Mouse (Mus musculus): ENCODE measurements around the gene Aldh1b1. TPM values are rescaled to one million over a fixed set of nuclear protein-coding genes. Genes with fewer than 3 reads are reported as not detected.

The Aldh1b1 gene
- polyA plus RNA-seq, 1 experiment from 2014 or later: 25.7 TPM

DNA sequence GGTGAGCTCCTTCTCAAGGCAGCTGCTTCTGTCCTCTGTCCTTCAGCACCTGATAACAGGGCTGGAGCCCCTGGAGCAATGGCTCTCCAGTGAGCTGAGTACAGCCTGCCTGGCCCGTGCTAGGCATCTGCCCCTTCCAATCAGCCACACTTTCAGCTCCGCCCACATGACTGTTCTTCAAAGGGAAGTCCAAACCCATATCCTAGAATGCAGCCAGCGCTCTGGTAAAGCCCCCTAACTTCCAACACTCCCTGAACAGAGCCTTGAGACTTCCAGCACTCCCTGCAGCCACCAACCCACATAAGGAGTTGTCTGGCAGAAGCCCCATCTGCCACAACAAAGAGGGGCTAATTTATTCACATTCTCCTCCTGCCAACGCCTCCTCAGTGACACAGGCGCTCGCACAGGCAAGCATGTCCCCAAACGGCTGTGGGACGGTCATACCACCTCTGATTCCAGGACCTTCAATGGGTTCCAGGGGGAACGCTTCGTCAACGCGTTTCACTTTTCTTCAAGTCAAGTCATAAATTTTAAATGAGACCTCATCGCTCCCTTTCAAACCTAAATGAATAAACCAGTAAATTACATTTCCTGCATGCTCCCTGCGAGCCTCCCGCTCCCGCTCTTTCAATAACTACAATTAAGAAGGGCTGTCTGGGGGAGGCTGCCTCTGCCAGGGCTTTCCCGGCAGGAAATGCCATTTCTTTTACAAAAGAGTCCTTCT, 20.5 kb downstream of the Aldh1b1 start:
- Histone ChIP-seq H3K27ac (replicated peaks) (peak overlapping the region; percentile 99), H3K36me3 (peaks cover 24% of the 10 kb centered on the region), H3K27me3 (no peaks in the 10 kb centered on the region), H3K4me2 (replicated peaks) (peak overlapping the region; percentile 39), H3K4me1 (peaks cover 89% of the 10 kb centered on the region), H3K9ac (replicated peaks) (peak overlapping the region; percentile 27), H3K9me3 (no peaks in the 10 kb centered on the region), H3K4me3 (peak overlapping the region; percentile 15)
- peak; percentile 84 for ATAC-seq (replicated peaks)
- WGBS: under 1% methylated on average over 17 of the region's 17 CpGs

DNA sequence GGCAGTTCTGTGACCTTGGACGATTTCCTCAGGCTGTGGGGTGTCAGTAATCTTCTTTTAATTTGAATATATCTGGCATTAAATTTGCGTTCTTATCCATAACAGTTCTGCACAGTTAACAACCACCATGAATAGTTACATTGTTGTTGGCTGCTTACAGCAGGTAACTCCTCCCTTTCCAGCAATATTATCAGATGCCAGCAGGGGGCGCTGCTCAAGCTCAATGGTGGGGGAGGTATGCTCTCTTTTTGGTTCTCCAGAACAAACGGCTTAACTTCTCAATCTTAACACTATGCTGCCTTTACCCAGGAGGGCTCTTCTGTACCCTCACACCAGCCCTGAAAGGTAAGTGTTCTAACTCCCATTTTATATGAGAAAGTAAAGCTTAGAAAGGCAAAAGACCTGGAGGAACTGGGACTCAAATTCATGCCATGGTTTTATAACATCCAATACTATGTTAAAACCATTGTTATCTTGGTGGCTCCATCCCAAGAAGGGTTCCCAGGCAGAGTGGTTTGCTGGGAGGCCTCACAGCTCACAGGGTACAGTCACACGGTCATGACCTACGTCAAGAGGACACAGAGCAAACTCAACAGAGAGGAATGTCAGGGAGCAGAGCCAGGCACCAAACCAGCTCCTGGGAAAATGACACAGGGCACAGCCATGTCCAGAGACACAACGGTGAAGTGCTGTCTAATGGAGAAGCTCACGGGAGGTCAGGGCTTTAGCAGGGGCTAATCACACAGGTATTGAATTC, 21.4 kb downstream of the Aldh1b1 start:
- no peaks in the 10 kb centered on the region for H3K9me3 ChIP-seq
- H3K27me3 ChIP-seq: no peaks in the 10 kb centered on the region
- H3K9ac ChIP-seq (replicated peaks): peak overlapping the region; percentile 25
- peaks cover 97% of the 10 kb centered on the region for H3K4me1 ChIP-seq
- 35% methylated on average over 8 of the region's 8 CpGs for WGBS
- peak overlapping the region; percentile 39 for H3K4me2 ChIP-seq (replicated peaks)
- peak overlapping the region; percentile 99 for H3K27ac ChIP-seq (replicated peaks)
- peaks cover 16% of the 10 kb centered on the region for H3K36me3 ChIP-seq
- peak overlapping the region; percentile 15 for H3K4me3 ChIP-seq
- ATAC-seq (replicated peaks): no peak

DNA sequence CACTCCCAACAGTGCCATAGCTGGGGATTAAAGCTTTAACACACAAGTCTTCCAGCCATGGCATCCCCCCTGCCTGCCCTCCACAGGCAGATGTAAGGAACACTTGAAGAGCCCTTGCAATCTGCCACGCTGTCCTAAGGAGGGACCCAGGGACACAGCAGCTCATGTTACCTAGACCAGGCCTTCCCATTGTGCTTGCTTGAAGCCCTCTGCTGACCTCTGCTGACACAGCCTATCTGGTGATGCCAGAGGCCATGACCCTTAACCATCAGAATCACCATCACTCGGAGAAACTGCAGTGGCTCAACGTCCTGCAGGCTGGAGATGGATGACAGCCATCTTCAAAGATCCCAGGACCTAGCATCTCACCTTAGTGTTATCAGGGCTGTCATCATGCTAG, 23.2 kb downstream of the Aldh1b1 start:
- Histone ChIP-seq H3K36me3 (peaks cover 13% of the 10 kb centered on the region; the same call in 1 of the 2 replicates), H3K4me3 (no peak overlapping the region), H3K27ac (replicated peaks) (peak overlapping the region; percentile 99), H3K4me2 (replicated peaks) (0 out of 2 replicates have a peak overlapping the region, but pooled peaks have one; percentile 5), H3K27me3 (no peaks in the 10 kb centered on the region), H3K9me3 (no peaks in the 10 kb centered on the region), H3K9ac (replicated peaks) (no peak overlapping the region), H3K4me1 (peaks cover 88% of the 10 kb centered on the region)
- no peak for ATAC-seq (replicated peaks)
- WGBS: 58% methylated on average over 3 of the region's 3 CpGs

DNA sequence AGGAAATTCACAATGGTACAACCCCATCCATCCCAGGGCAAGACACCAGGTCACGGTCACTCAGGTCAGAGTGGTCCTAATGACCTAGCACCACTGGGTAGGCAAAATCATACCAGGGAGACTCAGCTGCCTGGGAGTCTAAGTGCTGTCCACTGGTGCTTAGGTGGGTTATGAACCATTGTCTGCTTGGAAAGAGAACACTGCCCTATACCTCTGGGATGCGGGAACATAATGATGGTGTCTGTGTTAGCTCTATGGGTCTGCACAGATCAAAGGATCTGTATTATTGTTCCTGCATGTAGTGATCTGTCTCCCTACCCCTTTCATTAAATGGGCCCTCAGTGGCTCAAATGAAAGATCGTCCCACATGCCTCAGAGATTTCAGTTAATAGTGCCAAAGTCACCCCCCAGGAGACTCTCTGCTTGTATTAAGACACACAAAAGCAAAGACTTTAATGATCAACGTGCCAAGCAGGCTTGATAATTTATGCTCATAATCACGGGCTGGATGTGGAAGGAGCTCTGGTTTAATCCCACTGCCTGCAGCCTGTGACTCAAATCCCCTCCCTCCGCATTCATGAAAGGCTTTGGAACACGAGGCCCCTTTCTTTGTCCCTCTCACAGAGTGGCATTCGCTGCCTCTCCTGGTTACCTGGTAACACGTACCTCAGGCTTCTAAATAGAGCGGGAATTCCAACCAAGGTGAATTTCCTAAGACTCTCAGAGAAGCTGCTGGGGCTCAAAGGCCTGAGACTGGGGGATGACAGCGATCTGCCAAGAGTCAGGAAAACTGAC, 24.2 kb downstream of the Aldh1b1 start:
- H3K4me1 ChIP-seq: peaks cover 87% of the 10 kb centered on the region
- WGBS: 6% methylated on average over 11 of the region's 11 CpGs
- peak overlapping the region; percentile 68 for H3K4me2 ChIP-seq (replicated peaks)
- H3K27ac ChIP-seq (replicated peaks): peak overlapping the region; percentile 99
- peak; percentile 33; the same call in 1 of the 2 replicates for ATAC-seq (replicated peaks)
- peak overlapping the region; percentile 87 for H3K4me3 ChIP-seq
- peaks cover 13% of the 10 kb centered on the region; the same call in 1 of the 2 replicates for H3K36me3 ChIP-seq
- no peaks in the 10 kb centered on the region for H3K9me3 ChIP-seq
- H3K27me3 ChIP-seq: no peaks in the 10 kb centered on the region
- peak overlapping the region; percentile 95 for H3K9ac ChIP-seq (replicated peaks)

DNA sequence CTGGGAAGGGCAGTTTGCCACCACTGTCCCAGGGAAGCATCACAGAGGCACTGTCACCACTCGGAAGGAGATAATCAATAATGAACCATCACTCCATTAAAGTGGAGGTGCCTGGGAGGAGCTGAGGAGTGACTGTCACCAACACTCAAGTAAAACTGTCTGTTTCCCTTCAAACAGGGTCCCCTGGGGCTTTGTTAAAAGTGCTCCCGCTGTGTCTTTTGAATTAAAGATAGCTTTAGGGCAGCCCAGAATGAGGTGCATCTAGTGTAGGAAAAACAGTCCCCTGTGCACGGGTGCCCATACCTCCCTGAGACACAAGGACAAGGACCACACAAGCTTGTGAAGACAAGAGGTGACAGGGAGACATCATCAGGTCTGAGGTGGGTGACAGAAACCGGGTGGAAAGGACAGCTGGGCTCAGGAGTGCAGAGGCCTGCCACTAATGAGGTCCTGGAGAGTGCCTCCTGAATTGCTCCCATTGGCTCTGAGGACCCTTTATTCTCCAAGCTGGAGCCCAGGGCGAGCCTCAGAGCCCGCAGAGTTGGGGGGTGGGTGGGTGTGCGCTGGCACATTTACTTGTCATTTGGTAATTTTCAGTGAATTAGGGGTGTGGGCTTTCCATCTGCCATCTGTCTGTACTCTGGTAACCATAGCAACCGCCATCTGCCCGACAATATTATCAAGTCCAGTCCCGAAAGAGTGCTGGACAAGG, 25.4 kb downstream of the Aldh1b1 start:
- H3K4me2 ChIP-seq (replicated peaks): peak overlapping the region; percentile 68
- H3K27ac ChIP-seq (replicated peaks): peak overlapping the region; percentile 99
- under 1% methylated on average over 10 of the region's 10 CpGs for WGBS
- no peaks in the 10 kb centered on the region for H3K27me3 ChIP-seq
- H3K9me3 ChIP-seq: no peaks in the 10 kb centered on the region
- H3K4me3 ChIP-seq: peak overlapping the region; percentile 87
- peak overlapping the region; percentile 95 for H3K9ac ChIP-seq (replicated peaks)
- peaks cover 74% of the 10 kb centered on the region for H3K4me1 ChIP-seq
- peaks cover 13% of the 10 kb centered on the region; the same call in 1 of the 2 replicates for H3K36me3 ChIP-seq
- peak; percentile 62 for ATAC-seq (replicated peaks)

DNA sequence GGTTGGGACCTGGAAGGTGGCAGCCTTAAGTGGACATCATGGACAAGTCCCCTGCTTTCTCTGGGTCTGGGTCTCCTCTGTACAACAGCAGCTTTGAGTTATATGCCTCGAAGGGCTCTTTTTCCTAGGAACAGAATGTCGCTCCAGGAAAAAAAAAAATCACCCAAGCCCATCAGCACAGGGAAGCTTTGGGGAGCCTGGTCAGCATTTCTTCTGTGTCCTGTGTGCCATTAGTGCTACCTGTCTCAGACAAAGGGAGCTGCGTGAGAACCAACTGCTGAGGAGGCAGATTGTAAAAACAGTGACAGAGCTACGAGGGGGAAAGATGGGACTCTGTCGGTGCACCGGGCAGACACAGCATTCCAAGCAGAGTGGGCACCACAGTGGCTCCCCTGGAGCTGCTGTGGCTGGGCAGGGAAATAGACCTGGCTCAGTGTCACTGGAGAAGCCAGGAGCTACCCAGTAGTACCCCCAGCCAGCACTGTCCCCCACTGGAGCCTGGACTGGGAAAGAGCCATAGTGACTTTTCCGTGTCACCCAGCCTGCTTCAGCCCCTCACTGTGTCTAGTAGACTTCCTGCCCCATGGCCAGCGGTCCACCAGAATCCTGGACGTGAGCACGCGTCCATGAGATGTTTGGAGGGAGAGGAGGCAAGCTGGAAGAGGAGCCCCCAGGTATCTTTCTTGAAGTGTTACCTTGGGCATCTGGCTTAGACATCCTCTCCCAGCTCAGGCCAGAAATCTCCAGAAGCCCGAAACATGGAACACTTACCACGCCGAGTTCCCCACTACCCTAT, 26.1 kb downstream of the Aldh1b1 start:
- Histone ChIP-seq H3K27me3 (no peaks in the 10 kb centered on the region), H3K4me1 (peaks cover 74% of the 10 kb centered on the region), H3K4me2 (replicated peaks) (peak overlapping the region; percentile 68), H3K36me3 (peaks cover 13% of the 10 kb centered on the region; the same call in 1 of the 2 replicates), H3K4me3 (peak overlapping the region; percentile 87), H3K9ac (replicated peaks) (peak overlapping the region; percentile 95), H3K9me3 (no peaks in the 10 kb centered on the region), H3K27ac (replicated peaks) (peak overlapping the region; percentile 99)
- no peak for ATAC-seq (replicated peaks)
- WGBS: 16% methylated on average over 14 of the region's 14 CpGs

DNA sequence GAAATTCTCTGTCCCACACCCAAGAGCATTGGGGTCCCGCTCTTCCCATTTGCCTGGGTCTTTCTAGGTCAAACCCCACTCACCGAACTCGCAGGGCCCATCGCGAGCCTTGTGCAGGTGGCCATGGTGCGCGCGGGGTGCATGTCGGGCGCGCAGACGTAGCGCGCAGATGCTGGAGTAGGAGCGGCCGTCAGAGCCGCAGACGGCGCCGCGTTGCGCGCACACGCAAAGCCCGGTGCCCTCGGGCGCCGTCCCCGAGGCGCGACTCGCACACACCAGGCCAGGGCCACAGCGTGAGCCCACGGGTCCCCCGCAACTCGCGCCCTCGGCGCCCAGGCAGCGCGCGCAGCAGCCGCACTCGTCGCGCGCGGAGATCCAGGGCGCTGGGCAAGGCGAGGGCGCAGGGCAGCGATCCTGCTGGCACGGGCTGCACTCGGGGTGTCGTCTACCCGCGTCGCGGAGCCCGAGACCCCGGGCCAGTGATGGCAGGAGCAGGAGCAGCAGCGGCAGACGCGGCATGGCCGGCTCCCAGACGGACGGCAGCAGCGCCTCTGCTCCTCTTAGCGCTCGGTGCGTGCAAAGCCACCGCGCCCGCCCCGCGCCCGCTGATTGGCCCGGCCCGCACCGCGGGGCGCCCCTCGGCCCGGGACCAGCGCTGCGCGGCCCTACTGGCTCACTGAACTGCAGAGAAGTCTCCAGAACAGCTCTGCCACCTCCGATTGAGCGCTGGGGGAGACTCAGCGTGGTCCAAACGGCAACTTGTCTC, 27.6 kb downstream of the Aldh1b1 start, which contains the start of gene Igfbpl1:
Igfbpl1 (minus strand) TSS at position 649 of the 766 bp plus-strand sequence.
- H3K27ac ChIP-seq (replicated peaks): peak within 1 kb of the TSS; percentile 99
- H3K4me3 ChIP-seq: peak within 1 kb of the TSS; percentile 87
- peak within 1 kb of the TSS; percentile 95 for H3K9ac ChIP-seq (replicated peaks)
- H3K4me2 ChIP-seq (replicated peaks): peak within 1 kb of the TSS; percentile 68
- H3K36me3 ChIP-seq: peaks cover 5% of the 10 kb centered on the region; the same call in 1 of the 2 replicates
- no peaks in the 10 kb centered on the region for H3K27me3 ChIP-seq
- peak; percentile 60 for ATAC-seq (replicated peaks)
- peaks cover 75% of the 10 kb centered on the region for H3K4me1 ChIP-seq
- WGBS: under 1% methylated on average over 88 of the region's 91 CpGs
- no peaks in the 10 kb centered on the region for H3K9me3 ChIP-seq

DNA sequence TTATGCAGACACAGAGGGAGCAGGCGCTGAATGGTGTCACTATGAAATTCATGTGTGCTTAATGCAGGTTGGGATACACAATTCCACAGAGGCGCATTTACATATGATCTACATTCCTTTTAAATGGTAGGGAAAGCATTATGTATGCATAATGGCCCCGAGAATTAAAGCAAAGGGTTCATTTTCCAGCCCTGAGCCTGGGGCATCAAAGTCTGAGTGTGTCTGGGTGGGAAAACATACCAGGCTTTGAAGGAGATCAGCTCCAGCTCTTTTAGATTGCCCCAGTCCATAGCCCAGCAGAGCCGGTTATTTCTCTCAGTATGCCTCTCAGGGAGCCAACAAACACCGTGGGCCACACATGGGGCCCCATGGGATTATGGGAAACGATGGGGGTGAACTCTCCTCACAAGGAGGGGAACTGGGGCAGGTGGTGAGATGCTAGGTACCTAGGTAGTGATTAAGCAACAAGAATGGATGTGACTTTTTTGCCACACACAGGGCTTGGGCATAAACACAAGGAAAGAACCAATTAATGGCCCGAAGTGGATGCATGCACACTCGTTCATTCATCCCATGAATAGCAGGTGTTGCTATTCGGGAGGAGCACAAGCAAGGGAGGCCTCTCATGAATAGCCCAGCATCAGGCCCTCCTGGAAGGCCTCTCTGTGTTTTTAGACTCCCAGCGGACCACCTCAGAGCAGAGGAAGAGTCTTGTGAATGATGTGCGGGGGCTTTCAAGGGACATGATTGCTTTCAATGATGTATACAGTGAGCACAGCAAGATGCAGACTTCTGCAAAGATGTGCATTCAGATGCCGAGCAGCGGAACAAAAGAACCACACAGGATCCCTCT, 31.3 kb downstream of the Aldh1b1 start:
- ATAC-seq (replicated peaks): peak; percentile 17; the same call in 1 of the 2 replicates
- Histone ChIP-seq H3K4me2 (replicated peaks) (no peak overlapping the region), H3K27me3 (no peaks in the 10 kb centered on the region), H3K9me3 (no peaks in the 10 kb centered on the region), H3K36me3 (no peaks in the 10 kb centered on the region), H3K4me1 (peaks cover 48% of the 10 kb centered on the region), H3K27ac (replicated peaks) (peak overlapping the region; percentile 80), H3K4me3 (no peak overlapping the region), H3K9ac (replicated peaks) (peak overlapping the region; percentile 34)
- WGBS: 7% methylated on average over 13 of the region's 13 CpGs

DNA sequence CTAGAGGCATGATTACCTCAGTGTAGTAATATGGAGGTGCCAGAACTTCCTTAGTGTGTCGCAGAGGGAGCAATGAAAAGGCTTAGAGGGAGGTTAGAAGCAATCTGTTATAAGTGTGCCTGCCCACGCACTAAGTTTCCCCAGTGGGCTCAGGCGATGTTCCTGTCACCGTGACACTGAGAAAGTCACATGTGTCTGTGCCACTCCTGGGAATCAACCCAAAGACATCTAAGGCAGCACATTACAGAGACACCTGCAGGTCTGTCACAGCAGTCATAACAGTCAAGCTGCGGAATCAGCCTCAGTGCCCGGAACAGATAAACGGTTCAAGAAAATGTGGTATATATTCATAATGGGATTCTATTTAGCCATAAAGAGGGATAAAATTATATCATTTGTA, 33.2 kb downstream of the Aldh1b1 start:
- no peak overlapping the region for H3K4me3 ChIP-seq
- H3K27ac ChIP-seq (replicated peaks): 0 out of 2 replicates have a peak overlapping the region, but pooled peaks have one; percentile 38
- no peaks in the 10 kb centered on the region for H3K9me3 ChIP-seq
- H3K27me3 ChIP-seq: no peaks in the 10 kb centered on the region
- no peaks in the 10 kb centered on the region for H3K36me3 ChIP-seq
- H3K4me1 ChIP-seq: peaks cover 38% of the 10 kb centered on the region
- no peak for ATAC-seq (replicated peaks)
- 58% methylated on average over 7 of the region's 7 CpGs for WGBS
- H3K9ac ChIP-seq (replicated peaks): no peak overlapping the region
- H3K4me2 ChIP-seq (replicated peaks): no peak overlapping the region
